Mouse (Mus musculus): ENCODE data around the gene Vdr.

DNA sequence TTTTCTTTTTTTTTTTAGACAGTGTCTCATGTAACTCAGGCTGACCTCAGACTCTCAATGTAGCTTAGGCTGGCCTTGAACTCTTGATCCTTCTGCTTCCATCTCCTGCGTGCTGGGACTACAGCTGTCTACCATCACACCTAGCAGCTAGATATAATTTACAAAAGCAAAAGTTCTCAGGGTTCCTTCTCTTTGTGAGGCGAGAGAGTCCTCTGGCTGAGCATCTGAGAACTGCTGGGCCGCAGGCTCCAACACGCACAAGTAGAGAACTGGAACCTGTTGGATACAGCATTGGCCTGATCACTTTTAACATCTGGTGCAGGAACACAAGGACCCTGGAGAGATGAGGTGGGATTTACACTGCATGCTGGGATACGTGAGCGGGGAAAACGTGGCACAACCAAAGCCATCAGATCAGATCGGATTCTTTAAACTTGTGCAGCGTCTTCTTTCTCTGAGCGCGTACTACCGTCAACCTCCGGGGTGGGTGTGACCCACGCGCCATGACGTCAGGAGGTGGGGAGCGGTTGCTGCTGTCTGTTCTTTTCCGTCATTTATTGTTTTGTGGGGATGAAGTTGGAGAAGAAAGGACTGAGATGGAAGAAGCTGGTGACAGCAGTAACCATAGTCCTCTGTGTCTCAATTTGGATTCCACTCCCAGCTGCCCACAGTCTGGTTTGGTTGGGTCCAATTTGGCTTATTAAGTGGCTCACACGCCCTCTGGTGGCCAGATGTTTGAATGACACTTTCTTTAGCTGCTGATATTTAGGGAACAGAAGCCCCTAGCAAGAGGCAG lies 61.1 kb downstream of the Vdr start:
- TF ChIP-seq CTCF (IDR thresholded peaks at IDR 0.05; ENCODE audit: borderline replicate concordance, insufficient read depth, low read depth, low read length) (peak; percentile 80), POLR2A (IDR thresholded peaks at IDR 0.05; ENCODE audit: borderline replicate concordance, insufficient read depth, low read length) (no peak)

Data from cerebellum, adult 2 months (tissue).